Mouse (Mus musculus) ovary, adult 18-20 months (tissue): ENCODE measurements around the gene Gimap4.

Experiments used
- DNase-seq: peaks from one replicate; pipeline ENCODE4 v3.0.0; 2022; ENCODE audit warnings: low spot score, mixed read lengths

Gimap4 gene

DNA sequence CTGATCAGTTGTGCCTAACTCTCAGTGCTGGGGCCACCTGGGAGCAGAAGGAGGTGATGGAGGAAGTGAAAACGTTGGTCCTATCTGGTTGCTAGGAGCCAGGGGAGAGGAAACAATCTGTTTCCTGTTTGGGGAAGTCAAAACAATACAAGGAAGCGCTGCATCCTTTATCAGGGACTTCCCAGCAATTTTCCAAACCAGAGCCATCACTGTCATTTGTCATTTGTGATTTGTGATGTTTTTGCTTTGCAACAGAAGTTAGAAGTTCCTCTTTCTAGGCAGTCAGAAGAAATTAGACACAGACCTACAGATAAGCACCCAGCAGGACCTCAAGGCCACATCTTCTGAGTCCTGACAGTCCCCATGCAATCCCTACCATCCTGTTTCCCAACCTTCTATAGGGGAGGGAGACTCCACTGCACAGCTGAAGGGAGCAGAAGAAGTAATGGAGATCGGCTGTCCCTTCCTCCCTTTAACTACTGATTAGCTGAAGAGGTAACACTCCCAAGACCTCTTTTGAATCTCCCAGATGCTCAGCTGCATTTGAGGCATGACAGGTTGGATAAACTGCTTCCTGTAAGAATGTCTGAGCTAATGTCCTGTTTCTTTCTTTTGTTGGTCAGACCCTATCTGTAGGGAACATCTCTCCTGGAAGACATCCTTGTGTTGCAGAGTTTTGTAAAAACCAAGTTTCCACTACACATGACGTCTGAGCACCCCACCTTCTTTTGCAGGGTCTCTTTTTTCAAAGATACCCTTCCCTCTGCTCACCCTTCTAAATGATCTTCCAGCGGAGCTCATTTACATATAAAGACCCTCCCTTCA is 16.1 kb downstream of the Gimap4 start:
- DNase-seq: no peak

DNA sequence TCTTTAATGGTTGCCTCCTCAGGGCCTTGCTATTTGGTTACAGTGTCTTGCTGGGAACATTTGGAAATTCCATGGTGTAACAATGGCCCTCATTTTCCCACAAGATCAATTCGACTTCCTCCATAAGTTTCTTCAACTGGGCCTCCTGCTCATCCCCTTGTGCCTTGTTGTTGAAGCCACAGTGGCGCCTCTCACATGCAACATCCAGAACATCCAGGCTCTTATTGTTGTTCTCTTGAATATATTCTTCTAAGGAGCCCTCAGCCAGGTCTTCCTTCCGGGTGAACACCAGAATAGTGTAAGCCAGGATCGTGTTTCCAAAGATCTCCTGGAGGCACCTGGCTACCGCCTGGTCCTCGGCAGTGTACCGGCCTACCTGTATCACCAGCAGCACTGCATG is 17.8 kb downstream of the Gimap4 start:
- no peak for DNase-seq

DNA sequence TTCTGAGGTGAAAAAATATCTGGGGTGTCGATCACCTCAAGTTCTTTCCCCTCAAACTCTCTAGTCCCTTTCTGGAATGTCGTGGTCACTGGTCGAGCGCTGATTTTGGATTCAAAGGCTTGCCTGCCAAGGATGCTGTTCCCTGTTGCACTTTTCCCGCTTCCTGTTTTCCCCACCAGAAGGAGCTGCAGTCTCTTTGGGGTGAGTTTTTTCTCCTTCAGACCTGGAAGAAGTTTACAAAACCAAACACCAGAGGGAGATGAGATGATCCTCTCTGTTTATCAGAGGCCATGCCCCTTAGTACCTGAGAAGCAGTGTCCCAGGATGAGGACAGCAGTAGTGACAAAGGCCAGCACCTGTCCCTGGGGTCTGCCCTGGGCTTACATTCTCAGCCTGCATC is 18.3 kb downstream of the Gimap4 start:
- DNase-seq: no peak

DNA sequence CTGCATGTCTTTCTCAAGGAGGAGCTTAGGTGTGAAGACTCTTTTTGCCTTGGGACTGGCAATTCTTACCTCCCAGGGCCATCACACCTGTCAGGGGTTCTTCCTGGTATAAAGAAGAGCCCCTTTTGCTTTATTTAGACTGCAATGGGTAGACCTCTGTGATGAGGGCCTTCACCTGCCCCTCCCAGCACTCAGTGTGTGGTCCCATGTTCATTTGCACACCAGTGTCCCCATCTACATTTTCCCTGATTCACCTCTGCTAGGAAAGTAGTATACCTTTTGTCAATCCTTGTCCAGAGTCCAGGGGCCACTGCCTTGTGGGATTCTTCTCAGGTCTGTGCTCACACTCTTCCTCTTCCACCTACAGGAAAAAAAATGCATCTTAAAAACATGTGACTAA is 19.8 kb downstream of the Gimap4 start:
- no peak for DNase-seq

DNA sequence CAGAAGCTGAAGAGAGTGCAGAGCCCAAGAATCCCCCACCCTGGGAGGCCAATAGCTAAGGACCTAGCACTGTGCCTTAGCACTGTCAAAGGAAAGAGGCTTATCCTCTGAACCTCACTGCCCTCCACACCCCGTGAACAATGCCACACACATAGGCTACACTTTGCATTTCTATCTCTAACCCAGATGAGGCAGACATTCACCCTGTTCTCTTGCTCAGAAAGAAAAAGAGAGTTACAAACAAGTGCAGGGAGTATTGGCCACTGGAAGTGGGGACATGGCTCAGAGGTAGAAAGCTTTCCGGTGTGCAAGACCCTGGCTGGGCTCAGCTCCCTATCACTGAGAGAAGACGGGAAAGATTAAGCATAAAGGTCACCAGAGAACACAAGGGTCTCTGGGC is 21.8 kb downstream of the Gimap4 start:
- no peak for DNase-seq

DNA sequence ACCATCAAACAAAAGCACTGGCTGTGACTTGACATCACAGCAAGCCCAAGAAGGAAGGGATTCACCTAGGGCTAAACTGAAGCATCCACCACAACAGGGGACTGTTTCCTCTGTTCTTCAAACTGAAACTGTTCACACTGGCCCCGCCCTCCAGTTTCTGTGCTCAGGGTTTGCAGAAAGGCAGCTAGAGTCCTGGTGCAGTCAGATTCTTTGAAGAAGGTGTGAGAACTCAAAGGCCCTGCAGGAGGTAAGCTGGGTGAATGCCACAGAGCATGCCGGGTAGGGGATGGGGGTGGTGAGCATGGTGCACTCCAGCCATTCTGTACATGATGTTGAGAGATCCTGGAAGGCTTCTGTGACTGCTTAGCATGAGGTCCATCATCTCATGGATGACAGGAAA is 34.1 kb downstream of the Gimap4 start, which contains the start of the genes Gm28053 and Gimap7:
Gm28053 (plus strand) TSS at position 153 of the 400 bp plus-strand sequence.
Gimap7 (plus strand) TSS at position 167 of the 400 bp plus-strand sequence.
- DNase-seq: no peak

DNA sequence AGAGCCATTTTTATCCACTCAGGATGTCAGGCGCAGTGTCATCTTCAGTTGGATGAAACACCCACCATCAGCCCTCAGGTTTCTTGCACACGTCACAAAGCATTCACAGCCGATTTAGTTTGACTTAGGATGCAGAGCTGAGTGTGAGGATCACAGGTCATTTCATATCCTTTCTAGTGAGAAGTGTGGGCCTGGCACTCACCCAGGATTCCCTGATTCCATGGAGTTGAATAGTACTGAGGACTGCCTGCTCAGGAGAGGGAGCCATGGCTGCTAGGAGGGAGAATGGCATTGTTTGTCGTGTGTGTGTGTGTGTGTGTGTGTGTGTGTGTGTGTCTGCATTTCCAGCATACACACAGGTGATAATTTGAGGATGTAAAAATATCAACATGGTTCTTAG is 36.0 kb downstream of the Gimap4 start:
- no peak for DNase-seq

DNA sequence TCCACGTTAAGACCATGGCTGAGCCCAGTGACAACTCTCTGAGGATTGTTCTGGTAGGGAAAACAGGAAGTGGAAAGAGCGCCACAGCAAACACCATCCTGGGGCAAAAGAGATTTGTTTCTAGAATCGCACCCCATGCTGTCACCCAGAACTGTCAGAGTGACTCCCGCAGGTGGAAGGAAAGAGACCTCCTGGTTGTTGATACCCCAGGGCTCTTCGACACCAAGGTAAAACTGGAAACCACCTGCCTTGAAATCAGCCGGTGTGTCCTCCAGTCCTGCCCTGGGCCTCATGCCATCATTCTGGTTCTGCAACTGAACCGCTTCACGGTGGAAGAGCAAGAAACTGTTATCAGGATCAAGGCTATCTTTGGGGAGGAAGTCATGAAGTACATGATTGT is 39.1 kb downstream of the Gimap4 start:
- no peak for DNase-seq

DNA sequence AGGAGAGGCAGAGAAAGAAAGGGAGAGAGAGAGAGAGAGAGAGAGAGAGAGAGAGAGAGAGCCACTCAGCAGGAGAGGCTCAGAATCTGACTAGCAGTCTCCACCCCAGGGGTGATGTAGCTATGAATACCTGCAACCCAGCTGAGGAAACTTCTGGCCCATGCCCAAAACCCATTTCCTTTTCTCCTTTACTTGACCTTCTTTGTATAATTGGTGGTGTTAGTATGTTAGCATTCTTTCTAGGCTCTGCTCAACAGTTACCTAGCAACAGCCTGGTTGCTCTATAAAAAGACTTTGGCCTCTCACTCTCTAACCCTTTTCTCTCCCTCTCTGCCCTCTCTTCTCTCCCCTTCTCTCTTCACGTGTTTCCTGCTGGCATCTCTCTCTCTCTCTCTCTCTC is 41.1 kb downstream of the Gimap4 start:
- DNase-seq: no peak

DNA sequence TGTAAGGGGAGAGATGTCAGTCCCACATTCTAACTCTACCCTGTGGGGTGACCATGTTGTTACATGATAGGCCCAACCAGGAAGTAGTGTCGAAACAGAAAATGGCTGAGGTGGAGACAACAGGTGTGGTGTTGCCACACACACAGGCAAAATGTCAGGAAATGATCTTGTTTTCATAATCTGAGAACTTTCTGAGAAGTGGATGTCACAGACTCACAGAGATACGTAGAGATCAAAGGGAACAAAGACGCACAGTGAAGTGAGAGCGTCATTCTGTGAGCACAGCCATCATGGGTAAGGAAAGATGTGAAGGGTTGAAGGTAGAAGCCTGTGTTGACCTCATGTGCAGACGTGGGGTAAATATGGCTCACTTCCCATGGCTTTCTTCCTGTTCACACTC is 43.4 kb downstream of the Gimap4 start:
- no peak for DNase-seq

DNA sequence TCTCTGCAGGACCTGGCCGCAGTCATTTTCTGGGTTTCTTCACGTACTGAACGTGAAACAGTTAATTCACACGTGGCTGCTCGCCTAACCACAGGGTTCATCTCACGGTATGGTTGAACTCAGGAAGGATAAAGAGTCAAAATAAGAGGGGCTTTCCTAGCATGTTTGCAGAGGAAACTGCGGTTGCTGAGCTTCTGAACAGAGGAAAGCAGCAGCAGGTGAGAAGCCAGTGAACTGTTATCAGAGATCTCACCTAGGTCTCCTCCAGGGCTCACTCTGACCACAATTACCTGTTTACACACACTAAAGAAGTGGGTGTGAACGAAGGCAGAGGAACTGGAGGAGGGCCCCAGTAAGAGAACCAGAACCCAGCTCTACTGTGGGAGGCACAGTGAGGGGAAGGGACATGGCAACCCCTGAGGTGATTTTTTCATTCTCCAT is 48.5 kb downstream of the Gimap4 start:
- no peak for DNase-seq

DNA sequence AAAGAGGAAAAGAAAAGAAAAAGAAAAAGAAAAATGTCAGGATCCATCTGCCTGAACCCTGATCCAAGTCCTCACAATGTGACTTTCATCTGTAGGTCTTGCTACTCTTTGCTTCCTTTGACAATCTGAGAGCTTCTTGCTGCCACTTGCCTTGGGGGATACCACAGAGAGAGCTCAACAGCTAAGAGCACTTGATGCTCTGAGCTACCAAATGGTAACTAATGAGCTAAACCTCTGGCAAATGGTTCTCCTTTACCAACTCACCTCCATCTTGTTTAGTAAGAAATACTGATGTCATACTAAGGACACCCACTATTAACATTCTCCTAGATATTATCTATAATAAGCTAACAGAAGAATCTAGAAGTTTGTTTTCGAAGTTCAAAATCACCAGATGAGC is 49.3 kb downstream of the Gimap4 start:
- DNase-seq: no peak

DNA sequence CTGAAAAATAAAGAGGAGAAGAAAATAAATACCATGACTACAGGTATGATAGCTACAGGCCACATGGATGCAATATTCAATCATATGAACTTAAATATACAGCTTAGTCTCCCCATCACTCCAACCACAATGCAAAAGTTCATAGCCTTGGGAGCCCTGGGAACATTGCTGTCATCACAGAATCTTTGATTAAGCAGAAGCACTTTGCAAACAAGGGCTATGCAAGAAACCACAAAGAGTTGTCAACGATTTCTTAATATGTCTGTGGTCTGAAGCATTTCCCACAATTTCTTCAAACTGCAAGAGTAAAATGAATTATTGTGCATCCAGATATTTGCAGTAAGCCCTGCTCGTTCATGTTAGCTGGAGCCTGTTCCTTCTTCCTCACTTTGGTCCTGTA is 52.7 kb downstream of the Gimap4 start:
- no peak for DNase-seq

DNA sequence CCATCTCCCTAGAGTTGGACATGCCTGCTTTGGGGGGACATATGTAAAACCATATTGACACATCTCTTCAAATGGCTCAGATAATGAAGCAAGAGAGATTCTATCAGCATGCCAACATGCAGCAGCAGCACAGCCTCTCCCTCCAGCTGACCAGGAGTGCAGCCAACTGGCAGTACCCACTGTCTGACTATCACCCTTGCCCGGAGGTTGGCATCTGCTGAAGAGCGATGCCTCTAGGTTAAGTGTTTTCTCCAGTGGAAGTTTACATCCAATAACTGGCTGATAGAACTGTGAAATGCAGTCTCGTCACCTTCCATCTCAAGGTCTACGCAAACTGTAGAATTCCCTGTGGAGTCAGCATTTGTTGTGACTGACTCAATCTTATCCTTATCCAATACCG is 53.3 kb downstream of the Gimap4 start:
- no peak for DNase-seq

DNA sequence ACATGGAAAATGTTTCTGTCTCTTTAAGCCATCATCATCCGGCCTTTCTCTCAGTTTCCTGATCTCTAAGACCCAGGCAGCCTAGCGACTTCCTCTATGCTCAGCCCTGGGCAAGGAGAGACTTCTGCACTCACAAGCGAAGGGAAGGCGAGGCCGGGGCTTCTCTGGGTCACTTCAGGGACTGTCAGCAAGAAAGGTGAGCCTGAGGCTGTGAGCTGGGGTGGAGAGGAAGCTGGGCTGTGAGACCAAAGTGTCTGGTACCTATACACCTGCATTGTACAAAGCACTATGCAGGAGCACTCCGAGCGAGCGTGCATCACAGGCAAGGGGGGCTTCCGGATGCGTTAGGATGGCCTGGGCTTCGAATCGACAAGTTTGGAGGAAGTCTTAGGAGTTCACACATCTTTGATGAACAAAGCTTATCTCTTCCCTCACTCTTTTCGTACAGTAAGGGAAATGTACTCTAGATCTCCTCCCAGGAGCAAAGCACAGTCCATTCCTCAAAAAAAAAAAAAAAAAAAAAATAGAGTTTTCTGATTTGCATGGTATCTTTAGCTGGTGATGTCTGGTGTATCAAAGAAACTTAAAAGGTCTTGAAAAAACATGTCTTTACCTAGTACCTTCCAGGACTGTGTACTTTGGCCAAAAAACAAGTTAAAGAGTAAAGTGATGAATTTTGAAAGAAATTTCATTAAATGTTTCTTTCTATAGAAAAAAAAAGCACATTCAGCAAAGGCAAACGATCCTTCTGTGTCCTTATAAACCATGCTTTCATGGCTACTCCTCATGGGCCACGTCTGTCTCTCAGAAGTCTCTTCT is 54.8 kb downstream of the Gimap4 start, which contains the start of gene Gimap1:
Gimap1 (plus strand) TSS at position 94 of the 819 bp plus-strand sequence.
- DNase-seq: no peak

DNA sequence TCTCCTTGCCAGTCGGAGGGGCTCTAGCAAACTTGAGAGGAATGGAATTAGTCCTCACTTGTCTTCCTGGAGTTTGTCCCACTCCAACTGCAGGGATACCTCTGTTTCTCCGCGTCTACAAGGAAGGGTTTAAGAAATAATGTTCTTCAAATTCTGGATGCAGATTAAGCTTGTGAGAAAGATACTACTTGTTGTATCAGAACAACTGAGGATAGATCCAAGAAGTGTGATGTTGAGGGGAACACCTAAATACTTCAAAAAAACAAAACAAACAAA is 55.4 kb downstream of the Gimap4 start:
- no peak for DNase-seq

DNA sequence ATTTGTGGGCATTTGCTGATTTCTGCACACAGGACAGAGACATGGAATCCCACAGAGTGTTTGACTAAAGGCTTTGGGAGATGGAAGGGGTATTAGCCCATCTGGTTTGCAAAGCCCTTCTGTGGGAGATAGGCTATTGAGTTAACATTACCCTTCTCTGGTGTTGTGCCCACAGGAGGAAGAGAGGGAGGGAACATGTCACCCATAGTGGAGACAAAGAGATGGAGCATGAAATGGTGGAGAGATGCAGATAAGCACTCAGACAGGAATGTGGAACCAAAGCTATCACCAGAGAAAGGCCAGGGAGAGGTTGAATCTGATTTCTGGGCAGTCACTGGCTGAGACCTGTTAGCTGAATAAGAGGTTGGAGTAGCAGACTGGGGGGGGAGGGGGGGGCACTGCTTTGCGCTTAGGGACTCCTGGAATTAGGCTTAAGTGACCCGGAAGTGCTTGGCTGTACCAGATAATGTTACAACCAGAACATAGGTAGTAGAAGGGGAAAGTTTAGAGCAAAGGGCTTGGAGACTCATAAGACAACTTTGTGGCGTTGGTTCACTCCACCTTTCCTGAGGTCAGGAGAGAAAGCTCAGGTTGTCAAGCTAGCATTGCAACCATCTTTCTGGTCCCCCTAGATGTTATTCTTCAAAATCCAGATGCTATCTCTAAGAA is 56.3 kb downstream of the Gimap4 start:
- no peak for DNase-seq

DNA sequence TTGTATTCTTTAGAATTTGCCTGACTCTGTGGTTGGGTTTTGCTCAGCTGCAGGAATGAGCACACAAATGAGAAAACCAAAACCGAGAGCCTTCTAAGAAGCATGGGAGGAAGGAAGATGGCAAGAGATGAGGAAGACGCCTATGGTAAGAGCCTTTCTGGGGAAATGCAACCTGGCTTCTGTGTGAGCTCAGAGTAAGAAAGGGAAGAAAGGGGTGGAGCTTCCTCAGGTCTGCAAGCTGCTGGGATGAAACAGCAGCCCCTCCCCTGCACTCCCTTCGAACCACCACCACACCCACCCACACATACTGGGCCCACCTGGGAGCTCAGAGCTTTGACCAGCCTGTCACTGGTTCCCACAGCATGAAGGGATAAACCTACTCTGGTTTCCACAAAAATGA is 56.9 kb downstream of the Gimap4 start:
- no peak for DNase-seq
